Comparison of ENCODE assay signal across 25 mouse cellular contexts in genomic region chr9:67145392-67145791, GRCm38 (mm10).
"Had no signal": no experiment of that assay in that cellular context is flagged by ENCODE, and none has a peak within 500 bp of the region (broad histone marks: within the 10 kb centered on the region; RNA-seq: fewer than 3 reads in every experiment).

No protein-coding gene starts in this region.

- H3K36me3 ChIP-seq: hindbrain, embryonic 10.5 days; hindbrain, embryonic 12.5 days; intestine, embryonic 15.5 days; limb, embryonic 10.5 days; limb, embryonic 12.5 days had no signal

- H3K9me3 ChIP-seq: hindbrain, embryonic 10.5 days; hindbrain, embryonic 12.5 days; intestine, embryonic 15.5 days; limb, embryonic 10.5 days; limb, embryonic 12.5 days had no signal

- H3K9ac ChIP-seq: hindbrain, embryonic 12.5 days; hindbrain, embryonic 14.5 days; intestine, embryonic 15.5 days; limb, embryonic 12.5 days had no signal

- DNase-seq: gastrocnemius, postnatal 10 days; gastrocnemius, postnatal 25 days; heart, adult 2 months; heart, postnatal 10 days; heart, postnatal 4 days; kidney, adult 18-20 months; kidney, adult 8-10 months; kidney, postnatal 10 days; kidney, postnatal 25 days; kidney, postnatal 4 days; liver had no signal

- H3K4me3 ChIP-seq: heart, adult 2 months; hindbrain, embryonic 10.5 days; hindbrain, embryonic 12.5 days; intestine, embryonic 15.5 days; layer of hippocampus, adult 2 months; left cerebral cortex, adult 2 months; limb, embryonic 10.5 days; limb, embryonic 12.5 days had no signal

- ATAC-seq: forebrain, embryonic 16.5 days; hindbrain, embryonic 16.5 days; inflammation-experienced regulatory T-cells, adult 6 months; intestine, embryonic 15.5 days; intestine, postnatal 0 days had no signal

- H3K27ac ChIP-seq: heart, adult 2 months; hindbrain, embryonic 10.5 days; hindbrain, embryonic 12.5 days; hindbrain, embryonic 14.5 days; intestine, embryonic 15.5 days; layer of hippocampus, adult 2 months; left cerebral cortex, adult 2 months; limb, embryonic 10.5 days; limb, embryonic 12.5 days had no signal

- H3K27me3 ChIP-seq: hindbrain, embryonic 12.5 days; intestine, embryonic 15.5 days; limb, embryonic 12.5 days had no signal

- H3K4me2 ChIP-seq: heart, embryonic 11.5 days; hindbrain, embryonic 12.5 days; hindbrain, embryonic 14.5 days; intestine, embryonic 15.5 days; limb, embryonic 12.5 days; liver, embryonic 11.5 days had no signal
